Mouse (Mus musculus): ENCODE results near the gene Faiml. TPM values are rescaled to one million over a fixed set of nuclear protein-coding genes. Genes with fewer than 3 reads are reported as not detected.

Faiml gene
- polyA plus RNA-seq, 1 experiment from 2014 or later = not detected

GRCm38 (mm10) chr9:99243895-99244293, 6.9 kb upstream of the Faiml start:
- Histone ChIP-seq H3K36me3 (ENCODE audit: insufficient read depth, low read length) (no peaks in the 10 kb centered on the region), H3K4me2 (ENCODE audit: low read length) (peak overlapping the region; percentile 65), H3K27me3 (ENCODE audit: insufficient read depth, low read length) (no peaks in the 10 kb centered on the region), H3K4me3 (replicated peaks; ENCODE audit: low read depth, low read length) (peak overlapping the region; percentile 91), H3K9me3 (replicated peaks; ENCODE audit: low read length) (no peaks in the 10 kb centered on the region), H3K4me1 (replicated peaks; ENCODE audit: insufficient read depth, low read length) (no peaks in the 10 kb centered on the region), H3K9ac (ENCODE audit: low read depth, low read length) (peak overlapping the region; percentile 75), H3K27ac (peak overlapping the region; percentile 66)
- no peak for TF ChIP-seq CTCF (IDR thresholded peaks at IDR 0.05; ENCODE audit: low read depth)
- 2% methylated on average over 10 of the region's 10 CpGs for WGBS
- ATAC-seq (replicated peaks; ENCODE audit: low FRiP score, low read depth) (no peak), DNase-seq (ENCODE audit: low spot score) (peak; percentile 12)

- peak within 1 kb of the TSS; percentile 91 for H3K4me3 ChIP-seq (replicated peaks; ENCODE audit: low read depth, low read length)
- DNase-seq (ENCODE audit: low spot score) (peak; percentile 95), ATAC-seq (replicated peaks; ENCODE audit: low FRiP score, low read depth) (peak; percentile 97)
- H3K9ac ChIP-seq (ENCODE audit: low read depth, low read length) = peak within 1 kb of the TSS; percentile 75
- H3K36me3 ChIP-seq (ENCODE audit: insufficient read depth, low read length) = no peaks in the 10 kb centered on the region
- peak within 1 kb of the TSS; percentile 65 for H3K4me2 ChIP-seq (ENCODE audit: low read length)
- peak within 1 kb of the TSS; percentile 66 for H3K27ac ChIP-seq
- no peaks in the 10 kb centered on the region for H3K27me3 ChIP-seq (ENCODE audit: insufficient read depth, low read length)
- H3K4me1 ChIP-seq (replicated peaks; ENCODE audit: insufficient read depth, low read length) = no peaks in the 10 kb centered on the region
- TF ChIP-seq CTCF (IDR thresholded peaks at IDR 0.05; ENCODE audit: low read depth) = no peak
- WGBS = under 1% methylated on average over 66 of the region's 66 CpGs
- no peaks in the 10 kb centered on the region for H3K9me3 ChIP-seq (replicated peaks; ENCODE audit: low read length)
Observed at GRCm38 (mm10) chr9:99243190-99243894, 6.3 kb upstream of the Faiml start, which contains the start of gene Cep70. Gene Cep70 (plus strand): TSS chr9:99243367.

DNA sequence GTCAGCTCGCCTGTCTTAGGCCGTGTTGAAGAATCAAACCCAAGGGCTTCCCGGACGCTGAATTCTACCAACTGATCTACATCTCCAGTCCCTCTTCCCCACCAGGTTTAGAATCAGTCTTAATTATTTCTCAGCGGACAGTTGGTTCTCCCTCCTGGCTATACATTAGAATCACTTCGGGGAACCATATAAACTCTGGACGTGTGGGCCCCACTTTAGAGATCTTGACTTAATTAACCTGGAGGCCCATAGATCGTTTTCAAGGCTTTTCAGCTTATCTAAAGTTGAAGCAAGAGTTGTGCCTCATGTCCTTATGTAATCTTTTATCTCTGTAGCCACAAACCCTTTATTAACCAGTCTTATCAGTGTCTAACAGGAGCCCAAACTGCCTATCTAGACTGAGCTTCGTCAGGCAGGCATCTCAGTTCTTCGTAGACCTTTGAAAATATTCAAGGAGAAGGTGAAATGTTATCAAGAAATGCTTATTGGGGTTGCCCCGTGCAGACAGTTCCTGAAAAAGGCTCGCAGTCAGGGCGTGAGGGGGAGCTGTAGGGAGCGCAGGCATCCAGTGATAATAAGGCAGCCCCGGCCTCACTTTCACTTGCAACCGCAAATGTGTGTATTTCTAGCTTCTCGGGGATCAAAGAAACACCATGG, 5.6 kb upstream of the Faiml start:
- Histone ChIP-seq H3K36me3 (ENCODE audit: insufficient read depth, low read length) (no peaks in the 10 kb centered on the region), H3K4me3 (replicated peaks; ENCODE audit: low read depth, low read length) (peak overlapping the region; percentile 91), H3K27ac (no peak overlapping the region), H3K9ac (ENCODE audit: low read depth, low read length) (peak overlapping the region; percentile 75; the same call in 1 of the 2 replicates), H3K9me3 (replicated peaks; ENCODE audit: low read length) (no peaks in the 10 kb centered on the region), H3K27me3 (ENCODE audit: insufficient read depth, low read length) (no peaks in the 10 kb centered on the region), H3K4me2 (ENCODE audit: low read length) (peak overlapping the region; percentile 65), H3K4me1 (replicated peaks; ENCODE audit: insufficient read depth, low read length) (no peaks in the 10 kb centered on the region)
- TF ChIP-seq CTCF (IDR thresholded peaks at IDR 0.05; ENCODE audit: low read depth) = peak; percentile 37
- ATAC-seq (replicated peaks; ENCODE audit: low FRiP score, low read depth) = no peak
- 9% methylated on average over 17 of the region's 17 CpGs for WGBS
- DNase-seq (ENCODE audit: low spot score) = peak; percentile 8

DNA sequence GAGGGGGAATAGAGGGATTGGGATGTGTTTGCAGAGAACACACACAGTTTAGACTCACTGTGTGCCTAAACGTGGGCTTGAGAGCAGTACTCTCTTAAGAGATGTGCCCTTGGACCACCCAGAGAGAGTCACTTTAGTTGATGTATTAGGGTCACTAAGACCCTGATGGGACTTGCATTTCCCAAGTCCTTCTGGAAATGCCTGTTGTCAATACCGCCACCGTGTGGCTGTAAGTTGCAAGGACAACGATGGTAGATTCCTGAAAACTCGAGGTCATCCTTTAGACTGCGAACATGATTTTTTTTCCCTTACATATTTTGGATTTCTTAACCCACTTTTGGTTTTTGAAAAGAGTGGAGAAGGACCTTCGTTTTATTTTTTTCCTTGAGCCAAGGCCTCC, 5.0 kb upstream of the Faiml start:
- Histone ChIP-seq H3K36me3 (ENCODE audit: insufficient read depth, low read length) (no peaks in the 10 kb centered on the region), H3K4me1 (replicated peaks; ENCODE audit: insufficient read depth, low read length) (no peaks in the 10 kb centered on the region), H3K9me3 (replicated peaks; ENCODE audit: low read length) (no peaks in the 10 kb centered on the region), H3K27ac (no peak overlapping the region), H3K4me2 (ENCODE audit: low read length) (peak overlapping the region; percentile 65), H3K4me3 (replicated peaks; ENCODE audit: low read depth, low read length) (no peak overlapping the region), H3K9ac (ENCODE audit: low read depth, low read length) (no peak overlapping the region), H3K27me3 (ENCODE audit: insufficient read depth, low read length) (no peaks in the 10 kb centered on the region)
- WGBS = 1% methylated on average over 7 of the region's 7 CpGs
- peak; percentile 95 for TF ChIP-seq CTCF (IDR thresholded peaks at IDR 0.05; ENCODE audit: low read depth)
- ATAC-seq (replicated peaks; ENCODE audit: low FRiP score, low read depth) (no peak), DNase-seq (ENCODE audit: low spot score) (peak; percentile 74)

- ATAC-seq (replicated peaks; ENCODE audit: low FRiP score, low read depth) (no peak), DNase-seq (ENCODE audit: low spot score) (no peak)
- WGBS = 45% methylated on average over 5 of the region's 5 CpGs
- no peaks in the 10 kb centered on the region for H3K36me3 ChIP-seq (ENCODE audit: insufficient read depth, low read length)
- no peak for TF ChIP-seq CTCF (IDR thresholded peaks at IDR 0.05; ENCODE audit: low read depth)
- H3K4me1 ChIP-seq (replicated peaks; ENCODE audit: insufficient read depth, low read length) = no peaks in the 10 kb centered on the region
- no peak overlapping the region for H3K9ac ChIP-seq (ENCODE audit: low read depth, low read length)
- no peaks in the 10 kb centered on the region for H3K9me3 ChIP-seq (replicated peaks; ENCODE audit: low read length)
- no peaks in the 10 kb centered on the region for H3K27me3 ChIP-seq (ENCODE audit: insufficient read depth, low read length)
- no peak overlapping the region for H3K27ac ChIP-seq
- H3K4me3 ChIP-seq (replicated peaks; ENCODE audit: low read depth, low read length) = no peak overlapping the region
- H3K4me2 ChIP-seq (ENCODE audit: low read length) = no peak overlapping the region
Observed at GRCm38 (mm10) chr9:99240571-99240970, 3.5 kb upstream of the Faiml start.

DNA sequence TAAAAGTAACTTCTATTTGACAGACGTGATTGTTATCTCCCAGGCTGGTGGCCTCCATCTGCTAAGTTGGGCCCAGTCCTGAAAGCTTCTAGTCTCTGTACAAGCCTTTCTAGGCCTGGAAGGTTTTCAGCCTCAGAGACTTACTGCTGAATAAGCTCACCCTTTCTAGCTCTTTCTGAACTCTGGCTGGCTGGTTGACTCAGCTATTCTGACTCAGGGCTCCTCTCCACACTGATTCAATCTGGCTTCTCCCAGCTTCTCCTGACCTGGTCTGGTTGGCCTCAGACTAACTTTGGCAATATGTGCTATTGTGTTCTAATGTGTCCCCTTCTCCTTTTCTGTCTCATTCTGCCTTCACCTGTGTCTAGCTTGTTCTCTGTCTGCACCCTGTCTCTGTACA, 2.2 kb upstream of the Faiml start:
- H3K27ac ChIP-seq = no peak overlapping the region
- TF ChIP-seq CTCF (IDR thresholded peaks at IDR 0.05; ENCODE audit: low read depth) = no peak
- H3K4me2 ChIP-seq (ENCODE audit: low read length) = no peak overlapping the region
- H3K27me3 ChIP-seq (ENCODE audit: insufficient read depth, low read length) = no peaks in the 10 kb centered on the region
- no peaks in the 10 kb centered on the region for H3K36me3 ChIP-seq (ENCODE audit: insufficient read depth, low read length)
- no peaks in the 10 kb centered on the region for H3K4me1 ChIP-seq (replicated peaks; ENCODE audit: insufficient read depth, low read length)
- no peak overlapping the region for H3K9ac ChIP-seq (ENCODE audit: low read depth, low read length)
- no peaks in the 10 kb centered on the region for H3K9me3 ChIP-seq (replicated peaks; ENCODE audit: low read length)
- H3K4me3 ChIP-seq (replicated peaks; ENCODE audit: low read depth, low read length) = no peak overlapping the region
- ATAC-seq (replicated peaks; ENCODE audit: low FRiP score, low read depth) = no peak
- no peak for DNase-seq (ENCODE audit: low spot score)
- WGBS = 70% methylated on average over 1 of the region's 1 CpGs
